In the genomic region with DNA sequence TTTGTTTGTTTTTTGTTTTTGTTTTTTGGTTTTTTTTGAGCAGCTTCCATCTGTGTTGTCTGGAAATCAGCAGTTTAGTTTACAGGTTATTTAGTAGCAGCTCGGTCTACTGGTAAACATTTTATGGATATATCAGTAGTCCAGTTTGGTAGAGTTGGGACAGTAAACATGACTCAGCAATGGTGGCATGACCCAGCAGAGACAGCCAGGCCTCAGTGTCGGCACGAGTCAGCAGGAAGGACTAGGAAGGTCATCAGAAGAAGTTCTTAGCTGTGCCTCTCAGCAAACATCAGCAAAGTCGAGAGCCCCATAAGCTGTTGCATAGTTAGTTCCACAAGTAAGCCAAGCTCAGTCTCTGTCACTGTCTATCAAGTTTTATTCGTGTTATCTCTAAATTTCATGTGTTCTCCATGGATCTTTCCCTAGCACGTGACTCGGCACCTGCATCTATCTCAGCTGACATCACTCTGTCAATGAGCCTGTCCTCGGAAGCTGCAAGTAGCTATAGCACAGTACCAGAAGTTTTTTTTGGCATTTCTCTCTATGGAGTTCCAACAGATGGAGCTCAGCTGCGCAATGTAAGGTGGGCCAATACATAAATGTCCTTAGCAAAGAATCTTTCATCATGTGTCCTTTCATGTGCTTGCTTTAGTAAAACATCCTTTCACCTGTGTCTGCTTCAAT, we compare ENCODE assay signal across 15 mouse cellular contexts.
A peak's percentile ranks its signal among the peaks of the same experiment; 100 is the strongest.
DNase-seq lines count a peak whose midpoint lies in the region; ATAC-seq and TF ChIP-seq lines count a peak whose summit lies in the region.
"Had no signal": no experiment of that assay in that cellular context is flagged by ENCODE, and none has a peak within 500 bp of the region (broad histone marks: within the 10 kb centered on the region; RNA-seq: fewer than 3 reads in every experiment).

No protein-coding gene starts in this region.

- 0 out of 2 replicates have a peak, but pooled peaks cover 5% of the 10 kb centered on the region for H3K4me1 ChIP-seq in heart, embryonic 11.5 days (ENCODE audit: control insufficient read depth, insufficient read depth, low read length)
- peaks cover 25% of the 10 kb centered on the region for H3K4me1 ChIP-seq in E14TG2a.4 (replicated peaks; ENCODE audit: low read depth, low read length)
- peaks cover 27 to 44% of the 10 kb centered on the region in 2 experiments for H3K4me1 ChIP-seq in liver, embryonic 14.5 days (replicated peaks; ENCODE audit: control insufficient read depth in 2 of 2, insufficient read depth in 2 of 2, low read length in 1 of 2)

- no peak for TF ChIP-seq CTCF in E14TG2a.4 (conservative IDR thresholded peaks at IDR 0.05; ENCODE audit: low read length)
- TF ChIP-seq CTCF in liver, embryonic 14.5 days (IDR thresholded peaks at IDR 0.05; ENCODE audit: low read depth), result no peak

- no peak overlapping the region for H3K4me2 ChIP-seq in heart, embryonic 11.5 days
- H3K4me2 ChIP-seq in liver, embryonic 14.5 days (ENCODE audit: low read depth), result peak overlapping the region; percentile 57
- H3K4me2 ChIP-seq: heart, embryonic 15.5 days; neural tube, embryonic 13.5 days had no signal

- peak; percentile 73 for TF ChIP-seq EP300 in liver, embryonic 14.5 days (IDR thresholded peaks at IDR 0.05; ENCODE audit: low read depth)

- 75% methylated on average over 9 of the region's 9 CpGs for WGBS in heart, embryonic 11.5 days (ENCODE audit: insufficient replicate concordance)
- WGBS in liver, embryonic 14.5 days (ENCODE audit: insufficient replicate concordance), result 47% methylated on average over 9 of the region's 9 CpGs

- no peak overlapping the region for H3K4me3 ChIP-seq in heart, embryonic 11.5 days (ENCODE audit: low read depth, low read length)
- H3K4me3 ChIP-seq in E14TG2a.4 (replicated peaks; ENCODE audit: low read length), result 0 out of 2 replicates have a peak overlapping the region, but pooled peaks have one; percentile 20
- H3K4me3 ChIP-seq in liver, embryonic 14.5 days (ENCODE audit: insufficient read depth in 1 of 2, low read depth in 2 of 2, low read length in 2 of 2), result peak overlapping the region; percentile 8 to 23; a peak in 2 of 4 replicates
- H3K4me3 ChIP-seq: heart, embryonic 15.5 days; neural tube, embryonic 13.5 days had no signal

- intact Hi-C loops in heart, postnatal 14 days (cut with DNase I), result no loop called here

- peak overlapping the region; percentile 64; the same call in 1 of the 2 replicates for H3K27ac ChIP-seq in heart, embryonic 11.5 days (ENCODE audit: low read depth, low read length)
- H3K27ac ChIP-seq in liver, embryonic 14.5 days, result peak overlapping the region; percentile 92
- H3K27ac ChIP-seq: heart, embryonic 15.5 days; neural tube, embryonic 13.5 days had no signal

- H3K9me3 ChIP-seq in heart, embryonic 11.5 days (replicated peaks; ENCODE audit: control insufficient read depth, low read length), result no peaks in the 10 kb centered on the region
- H3K9me3 ChIP-seq in E14TG2a.4 (ENCODE audit: low read length), result no peaks in the 10 kb centered on the region
- H3K9me3 ChIP-seq in liver, embryonic 14.5 days (ENCODE audit: control insufficient read depth, low read length), result no peaks in the 10 kb centered on the region
- H3K9me3 ChIP-seq: heart, embryonic 15.5 days; neural tube, embryonic 13.5 days had no signal

- no peaks in the 10 kb centered on the region for H3K36me3 ChIP-seq in heart, embryonic 11.5 days (ENCODE audit: control insufficient read depth, insufficient read depth, low read length)
- H3K36me3 ChIP-seq in E14TG2a.4 (ENCODE audit: insufficient read depth, low read length), result no peaks in the 10 kb centered on the region
- H3K36me3 ChIP-seq in liver, embryonic 14.5 days (replicated peaks; ENCODE audit: control insufficient read depth, insufficient read depth, low read depth), result no peaks in the 10 kb centered on the region
- H3K36me3 ChIP-seq: G1E; heart, embryonic 15.5 days; neural tube, embryonic 13.5 days had no signal

- H3K9ac ChIP-seq in heart, embryonic 11.5 days (ENCODE audit: low read depth, low read length), result peak overlapping the region; percentile 3; the same call in 1 of the 2 replicates
- peak overlapping the region; percentile 69 for H3K9ac ChIP-seq in liver, embryonic 14.5 days (replicated peaks)
- H3K9ac ChIP-seq: heart, embryonic 15.5 days; neural tube, embryonic 13.5 days had no signal

- no peaks in the 10 kb centered on the region for H3K27me3 ChIP-seq in heart, embryonic 11.5 days (ENCODE audit: control insufficient read depth, insufficient read depth, low read length)
- peaks cover 17% of the 10 kb centered on the region for H3K27me3 ChIP-seq in E14TG2a.4 (ENCODE audit: insufficient read depth, low read length)
- H3K27me3 ChIP-seq in liver, embryonic 14.5 days (ENCODE audit: control insufficient read depth, insufficient read depth, low read length), result no peaks in the 10 kb centered on the region

- DNase-seq in heart, postnatal 14 days, result no peak
- DNase-seq in c-Kit-positive CD71-positive TER-119-positive erythroid progenitor cells, embryonic 14.5 days (ENCODE audit: low spot score), result peak; percentile 45
- DNase-seq in liver, embryonic 14.5 days (ENCODE audit: low read depth in 3 of 3, low spot score in 3 of 3), result peak; percentile 61 to 72 (median 68)
- no peak for DNase-seq in adrenal gland, postnatal 36 days
- DNase-seq in layer of hippocampus, postnatal 36 days, result no peak
- DNase-seq: cerebellum, adult 18-20 months; cerebellum, postnatal 36 days; gastrocnemius, postnatal 36 days; kidney, adult 2 months; lung, adult 18-20 months had no signal

- ATAC-seq in heart, embryonic 11.5 days (replicated peaks; ENCODE audit: insufficient number of reproducible peaks, low FRiP score, low TSS enrichment), result peak; percentile 72
- peak; percentile 88 for ATAC-seq in liver, embryonic 14.5 days (ENCODE audit: insufficient read depth)

Comparison
In these comparisons a context has a peak if more than half of its experiments do, and no peak if none do; other contexts are left out.
1. DNase-seq: peak in c-Kit-positive CD71-positive TER-119-positive erythroid progenitor cells, embryonic 14.5 days (single experiment) and liver, embryonic 14.5 days (3 of 3); none in heart, postnatal 14 days (0 of 2), adrenal gland, postnatal 36 days (0 of 2) and layer of hippocampus, postnatal 36 days (0 of 2).